Mouse (Mus musculus) intestine, postnatal 0 days (tissue): ENCODE data around the gene Cxcr1. TPM values are rescaled to one million over a fixed set of nuclear protein-coding genes. Genes with fewer than 3 reads are reported as not detected.

Experiments
- ATAC-seq: fragments of 200-750 bp; cut with Nextera tagmentation; 2 replicates; pipeline ENCODE4 v1.8.0; 2017; ENCODE audit warnings: mild to moderate bottlenecking, moderate TSS enrichment, moderate library complexity
- H3K27ac ChIP-seq: fragments of 300-500 bp; sonication (generic); 2 replicates; pipeline ENCODE4 v1.5.1; 2014; ENCODE audit warnings: mild to moderate bottlenecking, low read depth, low read length, moderate library complexity
- H3K27me3 ChIP-seq: fragments of 300-500 bp; sonication (generic); replicated peaks from 2 replicates; pipeline ENCODE4 v1.6.1; 2014; ENCODE audit warnings: low read length, mixed read lengths; ENCODE audit not compliant: control insufficient read depth, insufficient read depth
- H3K36me3 ChIP-seq: fragments of 300-500 bp; sonication (generic); 2 replicates; pipeline ENCODE4 v1.6.1; 2014; ENCODE audit warnings: mild to moderate bottlenecking, moderate library complexity; ENCODE audit not compliant: control insufficient read depth, insufficient read depth
- H3K4me1 ChIP-seq: fragments of 300-500 bp; sonication (generic); replicated peaks from 2 replicates; pipeline ENCODE4 v1.6.1; 2014; ENCODE audit warnings: antibody characterized with exemption, low read length, mixed read lengths; ENCODE audit not compliant: control insufficient read depth, insufficient read depth
- H3K4me2 ChIP-seq: fragments of 300-500 bp; sonication (generic); replicated peaks from 2 replicates; pipeline ENCODE4 v1.6.1; 2014; ENCODE audit warnings: low read depth, mild to moderate bottlenecking, moderate library complexity
- H3K4me3 ChIP-seq: fragments of 300-500 bp; sonication (generic); 2 replicates; pipeline ENCODE4 v1.5.1; 2014; ENCODE audit warnings: low read depth, low read length
- H3K9ac ChIP-seq: fragments of 300-500 bp; sonication (generic); 2 replicates; pipeline ENCODE4 v1.6.1; 2014; ENCODE audit warnings: mild to moderate bottlenecking, low read depth, low read length
- H3K9me3 ChIP-seq: fragments of 300-500 bp; sonication (generic); 2 replicates; pipeline ENCODE4 v1.6.1; 2016; ENCODE audit warnings: mixed run types; ENCODE audit not compliant: control insufficient read depth
- CTCF ChIP-seq: sonication (generic); IDR thresholded peaks from 2 replicates; pipeline ENCODE4 v1.5.1; 2016; ENCODE audit warnings: low read depth, mild to moderate bottlenecking, control low read depth, antibody characterized with exemption, moderate library complexity
- whole genome bisulfite sequencing: fragments of 180-500 bp; shearing (Covaris S2); extraction: QIAGEN DNeasy Blood & Tissue Kit; methylation state at CpG from one replicate; pipeline ENCODE4 v1.1.7; 2014; 5-methylcytosine and 5-hydroxymethylcytosine counted together
- polyA plus RNA-seq: library from polyadenylated mRNA; unstranded; fragments of >200 nt; fragmentation: Nextera tagmentation; extraction: Ambion mirVana; gene quantifications from 2 replicates; pipeline ENCODE4 v1.2.1, GENCODE M21; 2015

The Cxcr1 gene
- polyA plus RNA-seq, 1 experiment from 2014 or later = not detected

- ATAC-seq = no peak
- 75% methylated on average over 7 of the region's 7 CpGs for WGBS
- TF ChIP-seq CTCF = no peak
- peaks cover 6% of the 10 kb centered on the region; the same call in 1 of the 2 replicates for H3K4me1 ChIP-seq
- H3K4me3 ChIP-seq = no peak overlapping the region
- H3K9me3 ChIP-seq = no peaks in the 10 kb centered on the region
- no peak overlapping the region for H3K9ac ChIP-seq
- H3K36me3 ChIP-seq = no peaks in the 10 kb centered on the region
- no peaks in the 10 kb centered on the region for H3K27me3 ChIP-seq
- no peak overlapping the region for H3K4me2 ChIP-seq
- no peak overlapping the region for H3K27ac ChIP-seq
Measured at GRCm38 (mm10) chr1:74201048-74201844, 6.8 kb upstream of the Cxcr1 start.

- Histone ChIP-seq H3K4me1 (peaks cover 6% of the 10 kb centered on the region; the same call in 1 of the 2 replicates), H3K9me3 (no peaks in the 10 kb centered on the region), H3K27ac (no peak overlapping the region), H3K4me3 (no peak overlapping the region), H3K4me2 (0 out of 2 replicates have a peak overlapping the region, but pooled peaks have one; percentile 21), H3K36me3 (no peaks in the 10 kb centered on the region), H3K27me3 (no peaks in the 10 kb centered on the region), H3K9ac (no peak overlapping the region)
- ATAC-seq = no peak
- no peak for TF ChIP-seq CTCF
- 42% methylated on average over 8 of the region's 8 CpGs for WGBS
Measured at GRCm38 (mm10) chr1:74199046-74199445, 4.6 kb upstream of the Cxcr1 start.

- no peak overlapping the region for H3K27ac ChIP-seq
- 74% methylated on average over 12 of the region's 12 CpGs for WGBS
- H3K27me3 ChIP-seq = no peaks in the 10 kb centered on the region
- H3K4me3 ChIP-seq = no peak overlapping the region
- H3K4me1 ChIP-seq = peaks cover 6% of the 10 kb centered on the region; the same call in 1 of the 2 replicates
- H3K9ac ChIP-seq = no peak overlapping the region
- no peaks in the 10 kb centered on the region for H3K9me3 ChIP-seq
- H3K4me2 ChIP-seq = no peak overlapping the region
- ATAC-seq = no peak
- no peak for TF ChIP-seq CTCF
- H3K36me3 ChIP-seq = no peaks in the 10 kb centered on the region
Measured at GRCm38 (mm10) chr1:74197726-74198470, 3.5 kb upstream of the Cxcr1 start.

- ATAC-seq = peak; percentile 86
Measured at GRCm38 (mm10) chr1:74196621-74197419, 2.4 kb upstream of the Cxcr1 start.

GRCm38 (mm10) chr1:74195961-74196360 lies 1.5 kb upstream of the Cxcr1 start:
- ATAC-seq = no peak
- TF ChIP-seq CTCF = peak; percentile 84
- no peaks in the 10 kb centered on the region for H3K27me3 ChIP-seq
- no peak overlapping the region for H3K4me3 ChIP-seq
- WGBS = 39% methylated on average over 7 of the region's 7 CpGs
- H3K9ac ChIP-seq = no peak overlapping the region
- H3K4me2 ChIP-seq = peak overlapping the region; percentile 51
- peak overlapping the region; percentile 68; the same call in 1 of the 2 replicates for H3K27ac ChIP-seq
- no peaks in the 10 kb centered on the region for H3K36me3 ChIP-seq
- no peaks in the 10 kb centered on the region for H3K9me3 ChIP-seq
- peaks cover 4% of the 10 kb centered on the region; the same call in 1 of the 2 replicates for H3K4me1 ChIP-seq

More at GRCm38 (mm10) chr1:74196621-74197419, 2.4 kb upstream of the Cxcr1 start:
- WGBS = 40% methylated on average over 17 of the region's 17 CpGs
- no peaks in the 10 kb centered on the region for H3K36me3 ChIP-seq
- H3K9me3 ChIP-seq = no peaks in the 10 kb centered on the region
- H3K4me3 ChIP-seq = no peak overlapping the region
- no peaks in the 10 kb centered on the region for H3K27me3 ChIP-seq
- H3K9ac ChIP-seq = no peak overlapping the region
- H3K27ac ChIP-seq = peak overlapping the region; percentile 68
- no peak for TF ChIP-seq CTCF
- peak overlapping the region; percentile 51 for H3K4me2 ChIP-seq
- H3K4me1 ChIP-seq = peaks cover 6% of the 10 kb centered on the region; the same call in 1 of the 2 replicates
